Mouse (Mus musculus) kidney, adult 2 months (tissue): Measurements from ENCODE around the gene Fbxw11. TPM values are rescaled to one million over a fixed set of nuclear protein-coding genes. Genes with fewer than 3 reads are reported as not detected.
"Not testable (repeated sequence)": the region's sequence is repeated elsewhere in the genome, so short reads cannot be mapped to it uniquely, and the experiment has no call there.

Experiments
- DNase-seq: peaks from one replicate; pipeline ENCODE4 v3.0.0; 2021
- H3K27ac ChIP-seq: fragments of 200-500 bp; 2 replicates; pipeline ENCODE4 v1.5.1; 2012; ENCODE audit warnings: low read depth, low read length, control low read depth, inconsistent platforms; ENCODE audit not compliant: insufficient read depth
- H3K27me3 ChIP-seq: fragments of 200-500 bp; replicated peaks from 2 replicates; pipeline ENCODE4 v1.6.1; 2012; ENCODE audit warnings: mild to moderate bottlenecking, moderate library complexity, low read length, inconsistent platforms; ENCODE audit not compliant: control insufficient read depth, insufficient read depth
- H3K36me3 ChIP-seq: fragments of 200-500 bp; 2 replicates; pipeline ENCODE4 v1.6.1; 2012; ENCODE audit warnings: mild to moderate bottlenecking, moderate library complexity, low read length, inconsistent platforms; ENCODE audit not compliant: control insufficient read depth, insufficient read depth
- H3K4me1 ChIP-seq: fragments of 200-500 bp; 2 replicates; pipeline ENCODE4 v1.6.1; 2011; ENCODE audit warnings: low read length; ENCODE audit not compliant: control insufficient read depth, insufficient read depth
- H3K4me3 ChIP-seq: fragments of 200-500 bp; 2 replicates; pipeline ENCODE4 v1.5.1; 2011; ENCODE audit warnings: mild to moderate bottlenecking, low read depth, low read length, control low read depth; ENCODE audit not compliant: insufficient read depth
- CTCF ChIP-seq: fragments of 200-500 bp; conservative IDR thresholded peaks from 2 replicates; pipeline ENCODE4 v1.5.1; 2011; ENCODE audit warnings: low read depth, mild to moderate bottlenecking, control low read depth, low read length, moderate library complexity, mixed read lengths; ENCODE audit not compliant: insufficient read depth, insufficient read length
- POLR2A ChIP-seq: fragments of 200-500 bp; IDR thresholded peaks from one replicate; pipeline ENCODE4 v1.6.1; 2011; ENCODE audit warnings: low read depth, low read length, control low read depth
- WGBS: fragments of 180-500 bp; shearing (Covaris S2); methylation state at CpG from one replicate; pipeline ENCODE4 v1.1.7; 2018; 5-methylcytosine and 5-hydroxymethylcytosine counted together
- polyA plus RNA-seq: library from polyadenylated mRNA; depleted of rRNA; stranded (reverse); fragments of >200 nt; gene quantifications from 2 replicates; pipeline ENCODE4 v1.2.3, GENCODE M21; 2012

The Fbxw11 gene
- polyA plus RNA-seq, 1 experiment, result 62.2 TPM

DNA sequence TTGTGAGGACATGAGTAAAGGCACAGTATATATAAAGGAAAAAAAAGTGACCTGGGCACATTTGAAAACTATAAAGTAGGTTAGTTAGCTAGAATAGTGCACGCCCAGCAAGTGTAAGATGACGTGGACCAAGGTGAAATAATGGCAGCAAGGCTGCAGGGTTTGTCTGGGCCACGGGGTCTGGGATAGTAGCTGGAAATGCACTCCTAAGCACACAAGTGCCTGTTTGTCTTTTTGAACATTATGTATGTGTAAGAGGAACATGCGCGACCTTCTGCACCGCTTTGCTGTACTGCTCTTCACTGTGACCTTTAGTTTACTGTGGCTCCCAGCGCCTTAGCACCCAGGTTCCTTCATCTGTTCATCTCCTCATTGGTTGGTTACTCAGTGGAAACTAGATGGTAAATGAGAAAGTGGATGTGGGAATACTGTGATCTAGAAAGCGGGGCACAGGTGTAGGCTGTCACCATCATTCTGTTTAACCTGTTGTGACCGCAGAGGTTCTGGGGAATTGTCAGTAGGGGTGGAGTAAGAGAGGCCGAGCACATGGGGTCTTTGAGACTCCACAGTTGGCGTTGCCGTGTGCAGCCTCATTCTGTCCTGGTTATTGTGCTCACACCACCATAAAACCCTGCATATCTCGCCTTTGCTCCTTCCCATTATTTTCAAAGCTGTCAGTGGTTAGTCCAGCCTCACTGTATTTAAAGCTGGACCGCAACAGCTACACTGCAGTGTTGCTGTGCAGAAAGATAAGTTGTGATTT, 66.4 kb downstream of the Fbxw11 start:
- Histone ChIP-seq H3K4me3 (no peak overlapping the region), H3K27ac (no peak overlapping the region), H3K4me1 (peaks cover 4% of the 10 kb centered on the region; the same call in 1 of the 2 replicates), H3K27me3 (no peaks in the 10 kb centered on the region), H3K36me3 (no peaks in the 10 kb centered on the region; the same call in 1 of the 2 replicates)
- WGBS, result 69% methylated on average over 14 of the region's 14 CpGs
- no peak for DNase-seq
- TF ChIP-seq CTCF, result no peak
- no peak for TF ChIP-seq POLR2A

DNA sequence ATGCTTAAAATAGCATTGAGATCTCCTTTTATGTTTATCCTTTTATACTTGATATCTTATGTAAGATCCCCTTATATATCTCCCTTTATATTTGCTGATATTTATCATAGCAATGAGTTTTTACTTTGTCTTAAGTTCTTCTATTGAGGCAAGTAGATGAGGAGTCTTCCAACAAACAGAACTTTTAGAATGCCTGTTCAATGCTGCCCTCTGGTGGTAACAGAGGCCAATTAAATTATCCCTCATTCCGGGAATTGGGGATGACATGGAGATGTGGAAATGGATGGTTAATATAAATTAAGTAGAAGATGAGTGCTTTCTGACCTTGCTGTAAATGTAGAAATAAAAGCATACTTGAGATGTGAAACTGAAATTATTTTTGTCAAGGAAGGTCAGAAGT, 67.0 kb downstream of the Fbxw11 start:
- H3K27me3 ChIP-seq, result no peaks in the 10 kb centered on the region
- H3K4me1 ChIP-seq, result no peaks in the 10 kb centered on the region
- H3K36me3 ChIP-seq, result no peaks in the 10 kb centered on the region; the same call in 1 of the 2 replicates
- 6% methylated on average over 1 of the region's 1 CpGs for WGBS
- no peak overlapping the region for H3K27ac ChIP-seq
- no peak overlapping the region for H3K4me3 ChIP-seq
- peak; percentile 71 for DNase-seq
- TF ChIP-seq POLR2A (no peak), CTCF (no peak)

- TF ChIP-seq CTCF (peak; percentile 45), POLR2A (no peak)
- Histone ChIP-seq H3K27ac (no peak overlapping the region), H3K36me3 (no peaks in the 10 kb centered on the region; the same call in 1 of the 2 replicates), H3K4me3 (no peak overlapping the region), H3K4me1 (peaks cover 11% of the 10 kb centered on the region), H3K27me3 (no peaks in the 10 kb centered on the region)
- DNase-seq, result peak; percentile 26
- 65% methylated on average over 5 of the region's 5 CpGs for WGBS
Observed at GRCm38 (mm10) chr11:32714230-32714629, 71.7 kb downstream of the Fbxw11 start.

DNA sequence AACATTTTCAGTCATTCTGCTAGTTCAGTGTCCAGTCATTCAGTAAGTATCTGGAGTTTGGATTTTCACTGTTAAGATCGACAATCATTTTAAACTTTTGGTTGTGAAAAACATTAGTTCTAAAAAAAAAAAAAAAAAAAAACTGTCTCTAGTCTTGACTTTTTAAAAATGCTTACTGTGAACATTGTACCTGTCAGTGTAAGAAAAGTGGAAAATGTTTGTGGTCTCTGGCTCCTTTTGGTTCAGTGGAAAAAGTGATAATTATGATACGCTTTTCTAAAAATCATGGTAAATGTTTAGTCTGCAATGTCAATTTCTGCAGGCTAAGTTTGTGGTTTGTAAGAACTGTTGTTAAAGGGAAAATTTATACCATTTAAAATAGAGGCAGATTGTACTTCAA, 72.4 kb downstream of the Fbxw11 start:
- no peak overlapping the region for H3K4me3 ChIP-seq
- H3K4me1 ChIP-seq, result peaks cover 11% of the 10 kb centered on the region
- TF ChIP-seq POLR2A (no peak), CTCF (no peak)
- H3K36me3 ChIP-seq, result no peaks in the 10 kb centered on the region; the same call in 1 of the 2 replicates
- 92% methylated on average over 2 of the region's 2 CpGs for WGBS
- DNase-seq, result no peak
- H3K27me3 ChIP-seq, result no peaks in the 10 kb centered on the region
- no peak overlapping the region for H3K27ac ChIP-seq

DNA sequence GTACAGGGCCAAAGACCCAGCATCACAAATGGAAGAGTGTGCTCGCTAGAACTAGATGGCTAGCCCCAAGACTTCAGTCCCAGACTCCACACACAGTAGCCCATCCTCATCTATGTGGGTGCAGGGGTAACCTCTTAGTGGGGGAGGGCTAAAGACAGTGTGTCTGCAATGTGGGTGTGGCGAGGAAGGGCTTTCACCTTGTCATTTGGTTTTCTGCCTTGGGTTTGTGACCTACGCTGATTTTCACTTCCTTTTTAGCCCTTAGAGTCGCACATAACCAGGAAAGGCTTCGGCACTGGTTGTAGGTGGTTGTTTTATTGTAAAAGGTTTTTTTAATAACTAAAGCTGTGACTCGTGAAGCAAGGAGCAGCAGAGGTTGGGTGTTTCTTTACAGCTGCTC, 73.0 kb downstream of the Fbxw11 start:
- TF ChIP-seq POLR2A, result no peak
- TF ChIP-seq CTCF, result no peak
- DNase-seq, result no peak
- 53% methylated on average over 6 of the region's 6 CpGs for WGBS
- Histone ChIP-seq H3K36me3 (no peaks in the 10 kb centered on the region; the same call in 1 of the 2 replicates), H3K27ac (no peak overlapping the region), H3K4me3 (no peak overlapping the region), H3K27me3 (no peaks in the 10 kb centered on the region), H3K4me1 (peaks cover 11% of the 10 kb centered on the region)

DNA sequence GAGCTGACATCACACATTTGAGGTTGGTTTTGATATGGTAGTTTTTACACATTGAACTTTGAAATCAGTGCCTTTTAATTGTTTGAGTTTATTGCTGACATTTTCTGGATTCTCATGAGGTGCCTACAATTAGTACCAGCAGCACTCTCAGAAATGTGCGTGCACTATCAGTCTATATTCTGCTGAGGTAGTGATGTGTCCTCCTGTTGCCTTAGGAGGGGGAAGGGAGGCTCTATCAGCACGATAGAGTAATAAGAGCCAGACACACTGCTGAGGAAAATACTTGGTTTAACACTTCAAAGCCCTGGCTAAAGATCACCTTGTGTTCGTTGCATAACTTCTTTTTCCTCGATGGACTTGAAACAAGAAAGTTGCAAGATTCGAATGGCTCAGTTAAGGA, 73.4 kb downstream of the Fbxw11 start:
- peak; percentile 52 for DNase-seq
- no peak for TF ChIP-seq POLR2A
- TF ChIP-seq CTCF, result no peak
- Histone ChIP-seq H3K4me3 (no peak overlapping the region), H3K36me3 (no peaks in the 10 kb centered on the region; the same call in 1 of the 2 replicates), H3K4me1 (peaks cover 11% of the 10 kb centered on the region), H3K27ac (no peak overlapping the region), H3K27me3 (no peaks in the 10 kb centered on the region)
- 55% methylated on average over 5 of the region's 5 CpGs for WGBS

DNA sequence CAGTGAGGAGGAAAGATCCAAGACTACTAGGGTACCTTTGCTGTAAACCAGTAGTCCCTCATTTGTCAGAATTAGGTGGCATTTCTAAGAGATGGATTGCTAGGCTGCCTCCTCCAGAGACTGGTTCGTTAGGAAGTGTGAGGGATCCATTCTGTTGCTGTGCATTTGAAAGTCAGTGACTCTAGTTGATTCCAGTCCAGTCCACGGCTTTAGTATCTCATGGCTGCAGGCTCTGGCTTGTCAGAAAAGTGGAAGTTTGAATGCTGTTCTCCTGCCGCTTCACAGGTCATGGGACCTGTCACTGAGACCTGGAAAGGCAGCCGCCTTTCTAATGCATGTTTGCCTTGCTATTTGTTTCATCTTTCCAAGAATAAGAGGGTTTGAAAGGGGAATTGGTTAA, 74.4 kb downstream of the Fbxw11 start:
- no peak overlapping the region for H3K4me3 ChIP-seq
- no peak overlapping the region for H3K27ac ChIP-seq
- no peaks in the 10 kb centered on the region for H3K36me3 ChIP-seq
- peaks cover 11% of the 10 kb centered on the region for H3K4me1 ChIP-seq
- H3K27me3 ChIP-seq, result no peaks in the 10 kb centered on the region
- TF ChIP-seq CTCF (no peak), POLR2A (no peak)
- 72% methylated on average over 4 of the region's 4 CpGs for WGBS
- DNase-seq, result no peak

DNA sequence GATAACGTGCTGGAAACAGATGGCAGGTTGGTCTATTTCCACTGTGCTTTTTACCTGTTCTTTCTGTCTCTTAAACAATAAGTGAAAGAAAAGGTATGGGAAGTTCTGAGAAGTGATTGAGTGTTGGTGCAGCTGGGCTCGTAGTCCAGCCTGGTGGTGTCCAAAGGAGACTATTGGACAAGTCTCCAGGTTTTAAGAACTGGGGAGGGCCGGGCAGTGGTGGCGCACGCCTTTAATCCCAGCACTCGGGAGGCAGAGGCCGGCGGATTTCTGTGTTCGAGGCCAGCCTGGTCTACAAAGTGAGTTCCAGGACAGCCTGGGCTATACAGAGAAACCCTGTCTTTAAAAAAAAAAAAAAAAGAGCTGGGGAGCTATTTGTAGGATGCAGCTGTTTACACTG, 75.2 kb downstream of the Fbxw11 start:
- H3K4me3 ChIP-seq, DNase-seq, H3K36me3 ChIP-seq, H3K27ac ChIP-seq, H3K27me3 ChIP-seq: not testable (repeated sequence)
- WGBS, result 96% methylated on average over 9 of the region's 9 CpGs
- H3K4me1 ChIP-seq, result peaks cover 11% of the 10 kb centered on the region
